8 mouse cellular contexts compared by ENCODE assay signal in genomic region chr2:152847815-152848302, GRCm38 (mm10). TPM values are rescaled to one million over a fixed set of nuclear protein-coding genes. Genes with fewer than 3 reads are reported as not detected.
DNase-seq lines count a peak whose midpoint lies in the region; ATAC-seq and TF ChIP-seq lines count a peak whose summit lies in the region.

Gene Tpx2 (plus strand): TSS chr2:152847964.

- no peaks in the 10 kb centered on the region for H3K27me3 ChIP-seq in kidney, embryonic 14.5 days (ENCODE audit: control insufficient read depth, insufficient read depth, low read length)
- no peaks in the 10 kb centered on the region for H3K27me3 ChIP-seq in limb, embryonic 15.5 days

- peak within 1 kb of the TSS; percentile 53 for H3K4me2 ChIP-seq in kidney, embryonic 14.5 days (replicated peaks; ENCODE audit: low read depth, low read length)
- peak within 1 kb of the TSS; percentile 74 for H3K4me2 ChIP-seq in limb, embryonic 15.5 days

- peaks cover 12% of the 10 kb centered on the region; the same call in 1 of the 2 replicates for H3K36me3 ChIP-seq in kidney, embryonic 14.5 days (ENCODE audit: control insufficient read depth, insufficient read depth, low read length)
- 0 out of 2 replicates have a peak, but pooled peaks cover 7% of the 10 kb centered on the region for H3K36me3 ChIP-seq in limb, embryonic 15.5 days

- H3K4me1 ChIP-seq in bone marrow macrophage, adult 2 months (ENCODE audit: control insufficient read depth, insufficient read depth, low read length): peaks cover 8% of the 10 kb centered on the region
- no peaks in the 10 kb centered on the region; the same call in none of the 2 replicates for H3K4me1 ChIP-seq in embryonic fibroblast, embryonic 13.5 days (ENCODE audit: control insufficient read depth, insufficient read depth, low read length)
- peaks cover 10% of the 10 kb centered on the region for H3K4me1 ChIP-seq in kidney, embryonic 14.5 days (ENCODE audit: control insufficient read depth, insufficient read depth, low read length)
- H3K4me1 ChIP-seq in limb, embryonic 15.5 days: peaks cover 19% of the 10 kb centered on the region

- H3K9me3 ChIP-seq in kidney, embryonic 14.5 days (ENCODE audit: control insufficient read depth, low read length): no peaks in the 10 kb centered on the region
- H3K9me3 ChIP-seq in limb, embryonic 15.5 days: no peaks in the 10 kb centered on the region

- WGBS in kidney, embryonic 14.5 days: under 1% methylated on average over 34 of the region's 34 CpGs
- WGBS in limb, embryonic 15.5 days: under 1% methylated on average over 34 of the region's 34 CpGs

- peak within 1 kb of the TSS; percentile 88 for H3K4me3 ChIP-seq in bone marrow macrophage, adult 2 months (ENCODE audit: insufficient read depth, low read length)
- H3K4me3 ChIP-seq in embryonic fibroblast, embryonic 13.5 days (ENCODE audit: insufficient read depth, low read length): peak within 1 kb of the TSS; percentile 93
- peak within 1 kb of the TSS; percentile 93 for H3K4me3 ChIP-seq in kidney, embryonic 14.5 days (ENCODE audit: low read length)
- H3K4me3 ChIP-seq in limb, embryonic 15.5 days: peak within 1 kb of the TSS; percentile 73

- no peak for TF ChIP-seq POLR2A in bone marrow macrophage, adult 2 months (IDR thresholded peaks at IDR 0.05; ENCODE audit: borderline replicate concordance, low read depth, low read length)
- peak; percentile 83 for TF ChIP-seq POLR2A in embryonic fibroblast, embryonic 13.5 days (IDR thresholded peaks at IDR 0.05; ENCODE audit: low read depth, low read length)

- H3K9ac ChIP-seq in kidney, embryonic 14.5 days (ENCODE audit: low read depth, low read length): peak within 1 kb of the TSS; percentile 88
- peak within 1 kb of the TSS; percentile 39 for H3K9ac ChIP-seq in limb, embryonic 15.5 days

- ATAC-seq in kidney, embryonic 14.5 days (ENCODE audit: low FRiP score, low TSS enrichment): peak; percentile 96
- peak; percentile 96 for ATAC-seq in limb, embryonic 15.5 days (ENCODE audit: insufficient number of reproducible peaks, low FRiP score, low TSS enrichment, low read depth)

- no peak for TF ChIP-seq CTCF in bone marrow macrophage, adult 2 months (IDR thresholded peaks at IDR 0.05; ENCODE audit: low read depth, low read length)
- no peak for TF ChIP-seq CTCF in embryonic fibroblast, embryonic 13.5 days (IDR thresholded peaks at IDR 0.05; ENCODE audit: borderline replicate concordance, insufficient read depth, low read length)

- H3K27ac ChIP-seq in bone marrow macrophage, adult 2 months (ENCODE audit: insufficient read depth, low read depth, low read length): peak within 1 kb of the TSS; percentile 68
- peak within 1 kb of the TSS; percentile 76 for H3K27ac ChIP-seq in embryonic fibroblast, embryonic 13.5 days (ENCODE audit: insufficient read depth, low read length)
- peak within 1 kb of the TSS; percentile 87 for H3K27ac ChIP-seq in kidney, embryonic 14.5 days (ENCODE audit: low read depth, low read length)
- peak within 1 kb of the TSS; percentile 71 for H3K27ac ChIP-seq in limb, embryonic 15.5 days

- DNase-seq in A20 (ENCODE audit: low read depth, low spot score): peak; percentile 99
- peak; percentile 98 for DNase-seq in heart, adult 9 months (ENCODE audit: low spot score in 2 of 2)
- peak; percentile 91 to 92 for DNase-seq in monocyte, adult 2 months (ENCODE audit: low read depth in 1 of 2, low spot score in 2 of 2)
- peak; percentile 96 to 98 for DNase-seq in spleen, postnatal 36 days (ENCODE audit: low spot score in 2 of 2)

RNA-seq across cellular contexts. Expression of gene Tpx2, which starts in this region (rescaled TPM):
- 35.1 and 38.3 TPM in 2 replicates for polyA plus RNA-seq in bone marrow macrophage, adult 2 months (2012; ENCODE audit: insufficient read depth, insufficient read length, missing spikeins)
- polyA plus RNA-seq in embryonic fibroblast, embryonic 13.5 days (2011; ENCODE audit: insufficient read length, low read depth, missing spikeins): 62.3 and 82.9 TPM in 2 replicates
- polyA plus RNA-seq in kidney, embryonic 14.5 days (2014; fragmentation: Nextera tagmentation; extraction: Ambion mirVana): 107 and 124 TPM in 2 replicates
- polyA plus RNA-seq in limb, embryonic 15.5 days (2015; fragmentation: Nextera tagmentation; extraction: Ambion mirVana): 66.2 and 69.1 TPM in 2 replicates

Comparison
In these comparisons a context has a peak if more than half of its experiments do, and no peak if none do; other contexts are left out.
1. Peak in every context shown above with its lines: DNase-seq, ATAC-seq, H3K4me3 ChIP-seq and H3K27ac ChIP-seq.